Mouse (Mus musculus) stomach, embryonic 15.5 days (tissue): Measurements from ENCODE around the gene Zfp692. TPM values are rescaled to one million over a fixed set of nuclear protein-coding genes. Genes with fewer than 3 reads are reported as not detected.

Source experiments
- ATAC-seq: fragments of 200-750 bp; cut with Nextera tagmentation; 2 replicates; pipeline ENCODE4 v1.8.0; 2017; ENCODE audit warnings: low read depth, moderate number of reproducible peaks, moderate TSS enrichment; ENCODE audit not compliant: insufficient read depth, low FRiP score
- H3K27ac ChIP-seq: fragments of 300-500 bp; sonication (generic); 2 replicates; pipeline ENCODE4 v1.5.1; 2015; ENCODE audit warnings: mild to moderate bottlenecking, inconsistent platforms
- H3K27me3 ChIP-seq: fragments of 300-500 bp; sonication (generic); replicated peaks from 2 replicates; pipeline ENCODE4 v1.6.1; 2015; ENCODE audit warnings: inconsistent platforms
- H3K36me3 ChIP-seq: fragments of 300-500 bp; sonication (generic); 2 replicates; pipeline ENCODE4 v1.6.1; 2015; ENCODE audit warnings: inconsistent platforms
- H3K4me1 ChIP-seq: fragments of 300-500 bp; sonication (generic); 2 replicates; pipeline ENCODE4 v1.6.1; 2015; ENCODE audit warnings: inconsistent platforms
- H3K4me2 ChIP-seq: fragments of 300-500 bp; sonication (generic); 2 replicates; pipeline ENCODE4 v1.6.1; 2015; ENCODE audit warnings: mild to moderate bottlenecking, inconsistent platforms
- H3K4me3 ChIP-seq: fragments of 300-500 bp; sonication (generic); replicated peaks from 2 replicates; pipeline ENCODE4 v1.5.1; 2015; ENCODE audit warnings: inconsistent platforms
- H3K9ac ChIP-seq: fragments of 300-500 bp; sonication (generic); 2 replicates; pipeline ENCODE4 v1.6.1; 2015; ENCODE audit warnings: inconsistent platforms
- H3K9me3 ChIP-seq: fragments of 300-500 bp; sonication (generic); 2 replicates; pipeline ENCODE4 v1.6.1; 2016; ENCODE audit warnings: inconsistent platforms
- WGBS: fragments of 180-500 bp; shearing (Covaris S2); methylation state at CpG from one replicate; pipeline ENCODE4 v1.1.7; 2015; 5-methylcytosine and 5-hydroxymethylcytosine counted together
- polyA plus RNA-seq: library from polyadenylated mRNA; unstranded; fragments of >200 nt; fragmentation: Nextera tagmentation; extraction: Ambion mirVana; gene quantifications from 2 replicates; pipeline ENCODE4 v1.2.1, GENCODE M21; 2015

The Zfp692 gene
- polyA plus RNA-seq, 1 experiment from 2014 or later, result 27.5 TPM

DNA sequence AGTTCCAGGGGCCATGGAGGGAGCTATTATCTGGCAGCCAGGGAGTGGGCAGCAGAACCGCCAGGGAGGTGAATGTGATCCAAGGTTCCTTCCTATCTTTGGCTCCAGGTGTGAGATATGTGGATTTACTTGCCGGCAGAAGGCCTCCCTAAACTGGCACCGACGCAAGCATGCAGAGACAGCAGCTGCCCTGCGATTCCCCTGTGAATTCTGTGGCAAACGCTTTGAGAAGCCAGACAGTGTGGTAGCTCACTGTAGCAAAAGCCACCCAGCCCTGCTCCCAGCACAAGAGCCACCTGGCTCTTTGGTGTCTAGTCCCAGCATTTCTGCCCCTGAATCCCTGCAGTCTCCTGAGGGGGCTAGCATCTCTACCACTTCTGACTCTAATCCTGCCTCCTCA lies 7.2 kb downstream of the Zfp692 start:
- H3K36me3 ChIP-seq, result peaks cover 32% of the 10 kb centered on the region; the same call in 1 of the 2 replicates
- H3K9me3 ChIP-seq, result no peaks in the 10 kb centered on the region
- ATAC-seq, result no peak
- no peak overlapping the region for H3K4me2 ChIP-seq
- WGBS, result 84% methylated on average over 6 of the region's 6 CpGs
- H3K4me3 ChIP-seq, result no peak overlapping the region
- no peaks in the 10 kb centered on the region for H3K4me1 ChIP-seq
- no peaks in the 10 kb centered on the region for H3K27me3 ChIP-seq
- H3K27ac ChIP-seq, result no peak overlapping the region
- no peak overlapping the region for H3K9ac ChIP-seq

- Histone ChIP-seq H3K36me3 (peaks cover 32% of the 10 kb centered on the region; the same call in 1 of the 2 replicates), H3K9me3 (no peaks in the 10 kb centered on the region), H3K4me1 (no peaks in the 10 kb centered on the region), H3K9ac (no peak overlapping the region), H3K27me3 (no peaks in the 10 kb centered on the region), H3K4me3 (no peak overlapping the region), H3K4me2 (no peak overlapping the region), H3K27ac (no peak overlapping the region)
- WGBS, result 90% methylated on average over 5 of the region's 5 CpGs
- ATAC-seq, result no peak
Measured at GRCm38 (mm10) chr11:58315536-58316168, 8.8 kb downstream of the Zfp692 start.

DNA sequence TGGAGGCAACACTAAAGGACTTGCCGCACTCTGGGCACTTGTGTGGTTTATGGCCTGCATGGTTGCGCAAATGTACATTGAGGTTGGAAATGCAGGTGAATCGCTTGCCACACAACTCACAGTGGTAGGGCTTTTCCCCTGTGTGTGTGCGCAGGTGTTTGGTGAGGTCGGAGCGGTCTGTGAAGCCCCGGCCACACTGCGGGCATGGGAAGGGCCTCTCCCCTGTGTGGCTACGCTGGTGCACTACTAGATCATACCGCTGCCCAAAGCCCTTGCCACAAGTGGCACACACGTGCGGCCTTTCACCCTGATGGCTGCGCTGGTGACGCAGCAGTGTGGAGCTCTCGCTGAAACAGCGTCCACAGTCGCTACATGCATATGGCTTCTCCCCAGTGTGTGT lies 9.5 kb downstream of the Zfp692 start:
- no peak for ATAC-seq
- WGBS, result 83% methylated on average over 17 of the region's 17 CpGs
- Histone ChIP-seq H3K4me2 (no peak overlapping the region), H3K9me3 (no peaks in the 10 kb centered on the region), H3K9ac (no peak overlapping the region), H3K36me3 (peaks cover 32% of the 10 kb centered on the region; the same call in 1 of the 2 replicates), H3K27ac (no peak overlapping the region), H3K27me3 (no peaks in the 10 kb centered on the region), H3K4me1 (no peaks in the 10 kb centered on the region), H3K4me3 (no peak overlapping the region)

GRCm38 (mm10) chr11:58316768-58317390 lies 10.0 kb downstream of the Zfp692 start:
- 77% methylated on average over 28 of the region's 28 CpGs for WGBS
- peaks cover 32% of the 10 kb centered on the region; the same call in 1 of the 2 replicates for H3K36me3 ChIP-seq

GRCm38 (mm10) chr11:58322824-58323569 lies 16.1 kb downstream of the Zfp692 start:
- Histone ChIP-seq H3K9me3 (no peaks in the 10 kb centered on the region), H3K27me3 (no peaks in the 10 kb centered on the region), H3K4me3 (peak overlapping the region; percentile 79), H3K27ac (peak overlapping the region; percentile 96), H3K4me1 (peaks cover 7% of the 10 kb centered on the region; the same call in 1 of the 2 replicates), H3K4me2 (peak overlapping the region; percentile 78), H3K9ac (peak overlapping the region; percentile 78), H3K36me3 (peaks cover 21% of the 10 kb centered on the region)
- WGBS, result under 1% methylated on average over 63 of the region's 63 CpGs
- ATAC-seq, result peak; percentile 100

More at GRCm38 (mm10) chr11:58316768-58317390, 10.0 kb downstream of the Zfp692 start:
- no peak overlapping the region for H3K4me3 ChIP-seq
- no peaks in the 10 kb centered on the region for H3K9me3 ChIP-seq
- no peak overlapping the region for H3K9ac ChIP-seq
- no peaks in the 10 kb centered on the region for H3K27me3 ChIP-seq
- ATAC-seq, result no peak
- H3K4me1 ChIP-seq, result 0 out of 2 replicates have a peak, but pooled peaks cover 3% of the 10 kb centered on the region
- H3K27ac ChIP-seq, result no peak overlapping the region
- no peak overlapping the region for H3K4me2 ChIP-seq

- peak overlapping the region; percentile 72 for H3K27ac ChIP-seq
- no peak for ATAC-seq
- H3K4me1 ChIP-seq, result peaks cover 7% of the 10 kb centered on the region; the same call in 1 of the 2 replicates
- 7% methylated on average over 24 of the region's 24 CpGs for WGBS
- no peaks in the 10 kb centered on the region for H3K9me3 ChIP-seq
- peak overlapping the region; percentile 79 for H3K4me3 ChIP-seq
- H3K36me3 ChIP-seq, result peaks cover 14% of the 10 kb centered on the region
- H3K4me2 ChIP-seq, result peak overlapping the region; percentile 78
- peak overlapping the region; percentile 21; the same call in 1 of the 2 replicates for H3K9ac ChIP-seq
- no peaks in the 10 kb centered on the region for H3K27me3 ChIP-seq
Measured at GRCm38 (mm10) chr11:58323570-58324340, 16.9 kb downstream of the Zfp692 start.

DNA sequence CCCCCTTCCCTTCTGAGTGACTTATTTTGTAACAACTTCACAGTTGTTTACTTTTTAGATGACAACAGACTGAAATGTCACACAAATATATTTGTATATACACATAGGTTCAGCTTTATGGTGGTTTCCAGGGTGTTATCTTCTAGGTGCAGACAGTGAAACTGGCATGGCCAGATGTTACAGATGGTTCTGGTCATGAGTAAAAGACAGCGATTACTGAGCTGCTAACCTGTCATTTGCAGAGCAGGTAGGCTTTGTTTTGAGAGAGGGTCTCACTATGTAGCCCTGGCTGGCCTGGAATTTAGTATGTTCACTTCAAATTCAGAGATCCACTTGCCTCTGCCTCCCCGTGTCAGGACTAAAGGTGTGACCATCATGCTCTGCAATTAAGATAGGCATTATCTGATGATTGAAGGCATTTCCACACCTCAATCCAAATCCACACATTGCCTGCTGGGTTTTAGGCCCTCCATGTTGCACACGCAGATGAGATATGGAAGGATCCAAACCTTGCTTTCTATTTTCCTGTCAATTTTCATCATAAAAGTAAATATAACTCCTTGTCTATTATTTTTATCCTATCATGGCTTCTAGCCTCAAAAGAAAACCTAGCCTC lies 17.9 kb downstream of the Zfp692 start:
- H3K36me3 ChIP-seq, result peaks cover 14% of the 10 kb centered on the region
- no peak for ATAC-seq
- WGBS, result 79% methylated on average over 3 of the region's 3 CpGs
- H3K9me3 ChIP-seq, result no peaks in the 10 kb centered on the region
- H3K4me2 ChIP-seq, result no peak overlapping the region
- H3K9ac ChIP-seq, result no peak overlapping the region
- no peaks in the 10 kb centered on the region for H3K27me3 ChIP-seq
- H3K27ac ChIP-seq, result no peak overlapping the region
- no peak overlapping the region for H3K4me3 ChIP-seq
- H3K4me1 ChIP-seq, result peaks cover 12% of the 10 kb centered on the region; the same call in 1 of the 2 replicates

DNA sequence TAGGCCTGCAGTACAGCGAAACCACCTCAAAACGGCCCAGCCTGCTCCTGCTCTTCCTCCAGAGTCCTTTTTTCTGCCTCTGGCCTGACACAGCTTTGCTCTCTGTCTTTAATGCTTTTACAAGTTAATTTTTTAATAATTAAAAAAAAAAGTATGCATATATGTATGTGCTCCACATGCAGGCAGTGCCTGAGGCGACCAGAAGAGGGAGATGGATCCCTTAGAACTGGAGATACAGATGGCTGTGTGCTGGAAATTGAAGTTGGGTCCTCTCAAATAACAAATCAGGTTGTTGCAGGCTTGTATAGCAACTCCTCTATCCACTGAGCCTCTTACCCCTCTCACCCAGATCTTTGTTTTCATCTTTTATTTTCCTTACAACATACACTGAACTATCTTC lies 19.9 kb downstream of the Zfp692 start:
- no peak overlapping the region for H3K4me2 ChIP-seq
- H3K4me3 ChIP-seq, result no peak overlapping the region
- no peak overlapping the region for H3K9ac ChIP-seq
- no peaks in the 10 kb centered on the region for H3K27me3 ChIP-seq
- H3K36me3 ChIP-seq, result peaks cover 14% of the 10 kb centered on the region
- H3K27ac ChIP-seq, result no peak overlapping the region
- peaks cover 17% of the 10 kb centered on the region for H3K4me1 ChIP-seq
- H3K9me3 ChIP-seq, result no peaks in the 10 kb centered on the region
- ATAC-seq, result no peak
- WGBS, result 95% methylated on average over 3 of the region's 3 CpGs

- peak; percentile 2; the same call in 1 of the 2 replicates for ATAC-seq
- Histone ChIP-seq H3K9ac (peak overlapping the region; percentile 76), H3K27ac (peak overlapping the region; percentile 87), H3K36me3 (peaks cover 14% of the 10 kb centered on the region), H3K9me3 (no peaks in the 10 kb centered on the region), H3K4me1 (peaks cover 24% of the 10 kb centered on the region), H3K27me3 (no peaks in the 10 kb centered on the region), H3K4me2 (peak overlapping the region; percentile 84), H3K4me3 (peak overlapping the region; percentile 93)
- under 1% methylated on average over 21 of the region's 21 CpGs for WGBS
Measured at GRCm38 (mm10) chr11:58329906-58330275, 23.0 kb downstream of the Zfp692 start.

DNA sequence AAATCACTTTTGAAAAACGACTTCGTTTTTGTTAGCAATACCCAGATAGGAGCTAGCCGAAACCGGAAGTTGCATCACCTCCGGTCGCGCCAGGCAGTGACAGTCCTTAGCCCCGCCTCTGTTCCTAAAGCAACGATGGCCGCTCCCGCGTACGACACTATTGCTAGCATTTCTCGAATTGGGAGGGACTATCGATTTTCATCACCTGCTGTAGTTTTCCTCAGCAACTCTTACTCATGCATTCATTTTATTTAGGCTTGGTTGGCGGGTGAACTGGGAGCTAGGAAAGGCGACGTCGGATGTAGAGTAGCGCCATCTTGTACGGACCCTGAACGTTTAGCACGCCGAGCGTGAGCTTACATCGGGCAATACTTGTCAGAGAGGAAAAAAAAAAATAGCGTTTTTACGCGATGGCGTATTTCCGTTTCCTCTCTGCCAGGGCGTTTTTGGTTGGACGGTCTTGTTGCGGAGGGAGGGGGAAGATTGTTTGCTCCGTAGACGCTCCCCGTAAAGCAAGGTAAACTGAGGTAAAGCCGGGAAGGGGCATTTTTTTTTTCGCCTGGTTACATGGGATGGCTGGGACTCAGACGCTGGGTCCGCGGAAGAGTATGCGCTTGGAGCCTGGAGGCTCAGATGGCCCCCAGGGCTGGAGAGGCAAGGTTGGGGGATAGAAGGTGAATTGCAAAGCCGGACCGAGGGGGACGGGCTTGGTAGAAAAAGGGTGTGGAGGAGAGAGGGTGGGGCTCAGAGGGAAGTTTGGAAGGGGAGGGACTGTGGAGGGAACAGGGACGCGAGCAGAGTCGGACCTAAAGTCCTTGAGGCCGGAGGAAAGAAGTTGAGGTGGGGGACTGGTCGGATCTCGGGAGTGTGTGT lies 23.6 kb downstream of the Zfp692 start, which contains the start of the genes Zfp672 and Sh3bp5l:
Zfp672 (minus strand) TSS at position 64 of the 873 bp plus-strand sequence.
Sh3bp5l (plus strand) TSS at position 449 of the 873 bp plus-strand sequence.
- under 1% methylated on average over 52 of the region's 52 CpGs for WGBS
- H3K27ac ChIP-seq, result peak within 1 kb of the TSS; percentile 87
- peak; percentile 93 for ATAC-seq

More for the DNA sequence above, 23.6 kb downstream of the Zfp692 start, which contains the start of the genes Zfp672 and Sh3bp5l:
- Histone ChIP-seq H3K27me3 (no peaks in the 10 kb centered on the region), H3K9ac (peak within 1 kb of the TSS; percentile 79), H3K4me1 (peaks cover 24% of the 10 kb centered on the region), H3K36me3 (peaks cover 14% of the 10 kb centered on the region), H3K4me2 (peak within 1 kb of the TSS; percentile 88), H3K4me3 (peak within 1 kb of the TSS; percentile 93), H3K9me3 (no peaks in the 10 kb centered on the region)
